Mouse (Mus musculus) thymus, adult 2 months (tissue): ENCODE measurements at regions not wholly inside any gene's neighbourhood (a gene's known extent, or its start where the extent isn't known, plus 50 kb on each side); places are given as distances from the start of the nearest gene placed in this dataset.

Experiments
- CTCF ChIP-seq: fragments of 200-500 bp; IDR thresholded peaks from 2 replicates; pipeline ENCODE4 v1.5.1; 2012; ENCODE audit warnings: mild to moderate bottlenecking, control low read depth, low read length, moderate library complexity, borderline replicate concordance; ENCODE audit not compliant: control insufficient read depth, poor library complexity, insufficient read depth; ENCODE audit errors: extremely low read depth
- POLR2A ChIP-seq: fragments of 200-500 bp; IDR thresholded peaks from 2 replicates; pipeline ENCODE4 v1.6.1; 2012; ENCODE audit warnings: mild to moderate bottlenecking, low read length, control low read depth, moderate library complexity; ENCODE audit not compliant: control insufficient read depth, poor library complexity, insufficient read depth; ENCODE audit errors: extremely low read depth

- TF ChIP-seq CTCF (no peak), POLR2A (no peak)
Observed at GRCm38 (mm10) chr7:124667180-124667968, 684.7 kb downstream of the Hs3st4 start.
